Mouse (Mus musculus) left cerebral cortex, postnatal 36 days (tissue): Measurements from ENCODE around the gene Mrpl11. TPM values are rescaled to one million over a fixed set of nuclear protein-coding genes. Genes with fewer than 3 reads are reported as not detected.
"Not testable (repeated sequence)": the region's sequence is repeated elsewhere in the genome, so short reads cannot be mapped to it uniquely, and the experiment has no call there.

Source experiments
- DNase-seq, 2 experiments: peaks; one replicate each; pipeline ENCODE4 v3.0.0; 2021 to 2022; ENCODE audit warnings: low spot score in 2 of 2, mixed read lengths in 1 of 2
- intact Hi-C: fragments of 180-260 bp; cut with DNase I; formaldehyde crosslinking; loops from one replicate; pipeline ENCODE4 v1.15.1; 2025
- total RNA-seq, 2 experiments: library from RNA; stranded (reverse); gene quantifications; 2 replicates each; pipeline ENCODE4 v1.2.3; 2021

Mrpl11 gene
- total RNA-seq, 2 experiments from 2014 or later, result 50.8 to 64.8 TPM

GRCm38 (mm10) chr19:4990716-4991115 lies 28.8 kb downstream of the Mrpl11 start:
- peak in 1 of 2 experiments; percentile 76 for DNase-seq
- intact Hi-C loops, result no loop called here

GRCm38 (mm10) chr19:4992371-4992770 lies 30.4 kb downstream of the Mrpl11 start:
- intact Hi-C loops, result no loop called here

GRCm38 (mm10) chr19:4992904-4993303 lies 31.0 kb downstream of the Mrpl11 start:
- DNase-seq, result peak; percentile 84 to 85
- intact Hi-C loops, result loop anchor here (1.0 kb wide), 1 partner anchor 8 kb away; no protein-coding TSS in a partner anchor

More at GRCm38 (mm10) chr19:4992371-4992770, 30.4 kb downstream of the Mrpl11 start:
- no peak for DNase-seq

DNA sequence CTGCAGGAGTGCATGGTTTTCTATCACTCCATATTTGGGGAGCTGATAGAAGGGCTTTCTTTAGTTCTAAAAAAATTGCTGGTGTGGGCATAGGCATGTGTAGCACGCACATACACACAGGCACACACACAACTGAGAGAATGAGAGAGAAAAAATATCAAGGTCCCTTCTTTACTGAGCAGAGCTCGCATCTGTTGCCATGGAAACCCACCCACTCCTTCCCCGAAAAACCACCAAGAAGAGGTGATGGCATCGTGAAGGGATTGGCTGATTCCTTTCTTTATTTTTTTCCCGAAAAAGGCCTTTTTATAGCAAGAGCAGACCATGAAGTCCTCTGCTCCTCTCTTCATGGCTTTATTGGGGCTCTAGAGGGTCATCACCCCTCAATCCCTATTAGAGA lies 32.1 kb downstream of the Mrpl11 start:
- intact Hi-C loops, result no loop called here

GRCm38 (mm10) chr19:4999445-5000140 lies 37.6 kb downstream of the Mrpl11 start:
- DNase-seq, result peak; percentile 77
- intact Hi-C loops, result loop anchor here (5.0 kb wide), 1 partner anchor 37 kb away; the partner anchor contains the start of gene Mrpl11

More for the DNA sequence above, 32.1 kb downstream of the Mrpl11 start:
- DNase-seq, result peak; percentile 85 to 87

DNA sequence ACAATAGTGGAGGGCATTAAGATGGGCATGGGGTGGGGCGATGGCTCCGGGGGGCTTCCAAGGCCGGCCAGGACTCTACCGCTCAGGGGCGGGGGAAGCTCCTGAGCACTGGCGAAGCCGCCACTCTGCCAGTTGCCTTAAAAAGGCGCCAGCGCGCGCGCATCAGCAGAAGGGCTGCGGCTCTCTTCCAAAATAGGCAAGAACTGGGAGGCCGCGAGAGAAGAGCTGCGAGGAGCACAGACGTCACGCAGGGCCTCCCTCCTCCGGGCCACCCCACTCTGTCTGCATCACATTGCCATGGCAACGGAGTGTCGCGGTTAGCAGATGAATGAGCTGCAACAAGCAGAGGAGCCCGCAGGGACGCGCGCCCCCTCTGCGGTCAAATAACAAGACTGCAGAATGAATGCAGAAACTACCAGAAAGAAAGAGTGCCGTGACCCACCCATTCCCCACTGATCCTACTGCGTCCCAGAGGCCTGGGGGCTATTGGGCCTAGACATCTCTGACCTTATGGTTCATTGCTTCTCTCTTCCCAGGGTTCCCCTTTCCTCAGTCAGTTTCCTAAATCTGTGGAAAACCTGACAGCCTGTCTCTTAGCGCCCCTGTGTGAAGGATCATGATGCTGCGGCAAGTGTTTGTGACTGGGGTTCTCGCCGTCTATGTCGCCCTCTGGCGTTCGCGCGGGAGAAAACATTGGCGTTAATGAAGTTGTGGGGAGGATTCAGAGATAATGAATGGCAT lies 39.9 kb downstream of the Mrpl11 start:
- intact Hi-C loops, result loop anchor here (1.0 to 5.0 kb wide), 3 partner anchors 9 to 40 kb away; partner anchors contain the start of gene Mrpl11

GRCm38 (mm10) chr19:5003644-5004043 lies 41.7 kb downstream of the Mrpl11 start:
- DNase-seq, result not testable (repeated sequence)
- intact Hi-C loops, result loop anchor here (5.0 kb wide), 1 partner anchor 41 kb away; the partner anchor contains the start of gene Mrpl11

More for the DNA sequence above, 39.9 kb downstream of the Mrpl11 start:
- DNase-seq, result peak; percentile 94 to 96

- DNase-seq, result no peak
- intact Hi-C loops, result loop anchor here (5.0 kb wide), 1 partner anchor 43 kb away; the partner anchor contains the start of gene Mrpl11
These were observed 43.0 kb downstream of the Mrpl11 start for GRCm38 (mm10) chr19:5004925-5005324.

DNA sequence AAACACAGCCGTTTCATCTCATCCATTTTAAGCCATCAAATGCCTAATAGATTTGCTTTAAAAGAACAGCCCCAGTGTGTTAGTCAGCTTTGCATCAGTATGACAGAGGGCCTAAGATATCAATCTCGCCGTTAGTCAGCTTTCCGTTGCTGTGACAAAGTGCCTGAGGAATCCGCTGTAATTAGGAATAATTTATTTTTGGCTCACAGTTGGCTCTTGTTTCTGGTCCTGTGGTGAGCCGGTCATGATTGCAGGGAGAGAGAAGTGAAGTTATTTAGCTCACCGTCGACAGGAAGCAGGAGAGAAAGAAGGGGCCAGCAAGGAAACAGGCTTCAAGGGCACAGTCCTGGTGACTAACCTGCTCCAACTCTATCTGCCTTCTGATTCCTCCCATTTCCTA lies 51.2 kb downstream of the Mrpl11 start:
- intact Hi-C loops, result no loop called here
- DNase-seq, result no peak

GRCm38 (mm10) chr19:5014961-5015398 lies 53.0 kb downstream of the Mrpl11 start:
- no peak for DNase-seq
- intact Hi-C loops, result loop anchor here (5.0 kb wide), 2 partner anchors 33 to 57 kb away; no protein-coding TSS in a partner anchor

- no peak for DNase-seq
- intact Hi-C loops, result loop anchor here (5.0 kb wide), 2 partner anchors 34 to 56 kb away; no protein-coding TSS in a partner anchor
These were observed 54.3 kb downstream of the Mrpl11 start for GRCm38 (mm10) chr19:5016221-5016742.

Other genes with a start within 250 kb of the Mrpl11 start
- 10 to 100 TPM; 16.6 to 18.0 TPM for gene Rbm4b, start 205.7 kb upstream of the Mrpl11 start, total RNA-seq
- 10 to 100 TPM; 87.3 to 95.7 TPM for gene Rbm4, start 168.2 kb upstream of the Mrpl11 start, total RNA-seq
- gene Gm21992, start 150.5 kb upstream of the Mrpl11 start, total RNA-seq, result 10 to 100 TPM; 17.6 to 23.7 TPM
- gene Rbm14, start 150.5 kb upstream of the Mrpl11 start, total RNA-seq, result 10 to 100 TPM; 47.1 to 55.2 TPM
- 10 to 100 TPM; 33.1 to 37.5 TPM for gene Ccs, start 122.8 kb upstream of the Mrpl11 start, total RNA-seq
- 1 to 10 TPM; 2.8 to 3.1 TPM for gene Ccdc87, start 122.8 kb upstream of the Mrpl11 start, total RNA-seq
- gene Ctsf, start 107.0 kb upstream of the Mrpl11 start, total RNA-seq, result 100 to 1,000 TPM; 103 to 112 TPM
- 1 to 10 TPM; 1.6 to 2.2 TPM for gene Actn3, start 84.2 kb upstream of the Mrpl11 start, total RNA-seq
- gene Zdhhc24, start 83.5 kb upstream of the Mrpl11 start, total RNA-seq, result 10 to 100 TPM; 24.6 to 26.3 TPM
- gene Bbs1, start 55.5 kb upstream of the Mrpl11 start, total RNA-seq, result 10 to 100 TPM; 42.1 to 47.8 TPM
- 10 to 100 TPM; 41.2 to 42.6 TPM for gene Dpp3, start 33.9 kb upstream of the Mrpl11 start, total RNA-seq
- gene Peli3, start 19.0 kb upstream of the Mrpl11 start, total RNA-seq, result 10 to 100 TPM; 25.4 to 32.9 TPM
- 10 to 100 TPM; 13.7 to 30.9 TPM for gene Npas4, start 28.2 kb downstream of the Mrpl11 start, total RNA-seq
- 10 to 100 TPM; 15.0 to 17.2 TPM for gene Slc29a2, start 61.7 kb downstream of the Mrpl11 start, total RNA-seq
- 100 to 1,000 TPM; 118 to 135 TPM for gene B4gat1, start 76.7 kb downstream of the Mrpl11 start, total RNA-seq
- 1 to 10 TPM; 4.6 to 6.1 TPM for gene AC124502.3, start 76.7 kb downstream of the Mrpl11 start, total RNA-seq
- gene Brms1, start 79.2 kb downstream of the Mrpl11 start, total RNA-seq, result 10 to 100 TPM; 22.7 to 25.6 TPM
- gene Rin1, start 88.3 kb downstream of the Mrpl11 start, total RNA-seq, result 10 to 100 TPM; 70.3 to 88.1 TPM
- gene Cd248, start 105.9 kb downstream of the Mrpl11 start, total RNA-seq, result 1 to 10 TPM; 4.6 to 5.1 TPM
- gene Tmem151a, start 123.4 kb downstream of the Mrpl11 start, total RNA-seq, result 100 to 1,000 TPM; 152 to 188 TPM
- gene Yif1a, start 126.4 kb downstream of the Mrpl11 start, total RNA-seq, result 10 to 100 TPM; 24.8 to 26.1 TPM
- 100 to 1,000 TPM; 260 to 267 TPM for gene Cnih2, start 136.4 kb downstream of the Mrpl11 start, total RNA-seq
- gene Rab1b, start 144.9 kb downstream of the Mrpl11 start, total RNA-seq, result 100 to 1,000 TPM; 141 to 170 TPM
- gene Klc2, start 156.4 kb downstream of the Mrpl11 start, total RNA-seq, result 100 to 1,000 TPM; 255 to 284 TPM